Mouse (Mus musculus): ENCODE data around the gene Ubiad1. TPM values are rescaled to one million over a fixed set of nuclear protein-coding genes. Genes with fewer than 3 reads are reported as not detected.
A peak's percentile ranks its signal among the peaks of the same experiment; 100 is the strongest.

Ubiad1 gene
- 1 to 10 TPM; 7.5 to 9.2 TPM for total RNA-seq (2021)
- long read RNA-seq, experiment 1, transcript Ubiad1-201 (2 exons, 2,992 nt): major isoform, 21 of 24 reads
- long read RNA-seq, experiment 1, partial matches to known transcripts: 0 of 24 reads
- long read RNA-seq, experiment 1, other reads (novel, unspliced or antisense): 3 of 24 reads
- long read RNA-seq, experiment 2, transcript Ubiad1-201 (2 exons, 2,992 nt): major isoform, 8 of 12 reads
- long read RNA-seq, experiment 2, partial matches to known transcripts: 0 of 12 reads
- long read RNA-seq, experiment 2, other reads (novel, unspliced or antisense): 4 of 12 reads

DNA sequence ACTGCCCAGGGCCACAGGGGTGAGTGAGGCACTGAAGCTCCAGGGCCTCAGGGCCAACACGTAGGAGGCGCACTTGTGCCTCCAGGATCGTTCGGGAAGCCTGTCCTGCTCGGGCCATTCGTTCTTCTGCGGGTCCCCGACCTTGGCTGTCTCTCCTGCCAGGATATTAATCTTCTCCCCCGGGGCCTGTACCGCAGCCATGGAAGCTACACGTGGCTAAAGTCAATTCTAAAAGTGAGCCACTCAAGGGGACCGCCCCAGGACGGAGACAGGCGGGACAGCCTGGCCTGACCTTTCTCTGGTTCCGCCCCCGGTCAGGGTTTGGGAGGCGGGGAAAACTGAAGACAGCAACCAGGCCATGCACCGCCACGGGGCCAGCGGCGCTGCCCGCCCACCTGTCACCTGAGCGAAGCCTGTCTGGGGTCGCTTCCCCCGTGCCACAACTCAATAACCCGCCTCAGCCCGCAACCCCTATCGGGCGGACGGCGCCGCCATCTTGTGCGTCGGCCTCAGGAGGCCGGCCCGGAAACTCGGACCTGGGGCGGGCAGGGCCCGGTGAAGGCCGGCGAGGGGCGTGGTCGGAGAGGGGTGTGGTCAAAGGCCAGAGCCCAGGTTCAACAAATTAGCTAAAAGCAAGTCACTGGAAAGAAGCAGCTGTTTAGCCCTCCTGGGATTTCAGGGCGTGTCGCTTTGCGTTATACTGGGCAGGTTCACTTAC lies at the start of gene Ubiad1:
Gene Ubiad1, minus strand, starts transcription at position 522 of the 718 bp plus-strand sequence.
- DNase-seq: peak; percentile 89

DNA sequence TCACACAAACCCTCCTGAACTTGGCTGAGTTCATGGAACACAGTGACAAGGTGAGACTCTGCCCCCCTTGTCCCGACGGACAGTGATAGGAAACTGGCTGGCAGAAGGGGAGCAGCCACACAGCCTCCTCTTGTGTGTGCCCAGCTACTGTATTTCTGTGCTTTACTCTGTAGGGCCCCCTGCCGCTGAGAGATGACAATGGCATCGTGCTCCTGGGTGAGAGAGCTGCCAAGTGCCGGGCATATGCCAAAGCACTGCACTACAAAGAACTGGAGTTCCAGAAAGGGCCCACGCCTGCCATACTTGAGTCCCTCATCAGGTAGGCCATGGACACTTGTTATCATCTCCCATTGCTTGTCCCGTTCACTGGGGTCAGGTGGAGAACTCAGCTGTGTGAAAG lies 46.9 kb upstream of the Ubiad1 start:
- DNase-seq: no peak

DNA sequence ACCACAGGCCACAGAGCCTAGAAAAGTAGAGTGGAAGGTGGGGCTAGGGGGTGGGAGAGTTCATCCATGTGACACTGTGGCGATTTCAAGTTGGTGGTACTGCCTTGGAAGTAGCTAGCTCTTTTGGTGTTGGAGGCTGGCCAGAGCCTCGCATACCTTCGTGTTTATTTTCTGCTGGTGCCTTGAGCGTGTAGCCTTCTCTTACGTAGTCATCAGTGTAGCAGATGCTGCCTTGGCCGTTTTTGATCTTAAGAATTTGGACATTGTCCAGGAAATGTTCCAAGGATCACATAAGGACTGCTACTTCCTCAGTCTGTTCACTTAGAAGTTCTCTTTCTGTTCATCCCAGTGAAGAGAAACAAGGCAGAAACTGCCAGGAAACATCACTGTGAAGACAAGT lies 45.9 kb upstream of the Ubiad1 start:
- no peak for DNase-seq

DNA sequence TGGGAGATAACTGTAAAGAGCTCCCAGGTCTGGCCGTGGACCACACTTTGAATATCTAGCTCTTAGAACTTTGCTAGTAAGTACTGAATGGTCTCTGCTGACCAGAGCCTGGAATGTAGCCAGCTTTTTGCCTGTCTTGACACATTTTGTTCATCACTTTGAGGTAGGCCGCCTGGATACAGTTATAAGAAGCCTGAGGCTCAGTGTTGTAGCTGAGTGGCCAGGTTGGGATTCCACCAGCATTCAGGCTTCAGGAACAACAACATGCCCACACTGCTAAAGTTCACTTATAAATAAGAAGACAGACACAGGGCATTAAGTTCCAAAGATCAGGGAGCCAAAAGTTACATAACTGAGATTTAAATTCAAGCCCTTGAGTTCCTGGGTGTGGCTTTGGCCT lies 43.3 kb upstream of the Ubiad1 start:
- DNase-seq: no peak

DNA sequence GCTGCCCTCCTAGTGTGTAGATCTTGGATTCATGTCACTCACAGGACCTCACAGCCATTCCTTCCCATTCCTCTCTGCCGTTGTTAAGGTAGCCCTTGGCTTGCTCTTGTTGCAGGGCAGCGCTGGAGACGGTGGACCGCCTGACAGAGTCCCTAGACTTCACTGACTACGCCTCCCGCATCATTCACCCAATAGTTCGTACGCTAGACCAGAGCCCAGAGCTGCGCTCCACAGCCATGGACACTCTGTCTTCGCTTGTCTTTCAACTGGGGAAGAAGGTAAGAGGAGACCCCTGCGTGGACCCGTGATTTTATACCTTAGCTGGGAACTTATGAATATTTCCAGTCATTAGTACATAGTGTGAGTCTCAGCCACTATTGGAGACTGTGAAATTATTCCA lies 39.9 kb upstream of the Ubiad1 start:
- no peak for DNase-seq

DNA sequence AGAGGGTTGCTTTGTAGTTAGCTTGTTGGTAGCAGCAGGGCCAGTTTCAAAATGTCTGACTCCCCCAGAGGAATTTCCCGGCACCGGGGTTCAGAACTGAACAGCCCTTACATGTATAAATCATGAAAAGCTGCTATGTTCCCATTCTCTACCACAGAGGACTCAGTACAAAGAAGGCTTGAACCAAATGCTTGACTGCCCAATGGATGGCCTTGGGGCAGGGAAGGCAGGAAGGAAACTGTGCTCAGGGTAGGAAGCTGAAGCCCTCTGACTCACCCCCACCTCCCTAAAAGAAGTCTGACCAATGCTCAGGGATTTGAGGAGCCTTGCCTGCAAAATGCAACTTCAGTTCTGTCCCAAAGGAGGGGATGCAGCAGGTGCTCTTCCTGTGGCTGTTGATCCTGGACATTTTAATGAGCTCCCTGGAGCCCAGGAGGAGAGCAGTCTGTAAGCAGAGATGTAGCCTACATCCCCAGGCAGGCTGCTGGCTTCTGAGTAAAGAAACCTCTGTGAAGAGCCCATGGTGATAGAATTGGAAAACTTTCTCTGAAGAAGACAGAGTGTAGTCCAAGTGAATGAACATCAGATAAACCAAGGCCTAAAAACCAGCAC lies 37.1 kb upstream of the Ubiad1 start:
- DNase-seq: no peak

DNA sequence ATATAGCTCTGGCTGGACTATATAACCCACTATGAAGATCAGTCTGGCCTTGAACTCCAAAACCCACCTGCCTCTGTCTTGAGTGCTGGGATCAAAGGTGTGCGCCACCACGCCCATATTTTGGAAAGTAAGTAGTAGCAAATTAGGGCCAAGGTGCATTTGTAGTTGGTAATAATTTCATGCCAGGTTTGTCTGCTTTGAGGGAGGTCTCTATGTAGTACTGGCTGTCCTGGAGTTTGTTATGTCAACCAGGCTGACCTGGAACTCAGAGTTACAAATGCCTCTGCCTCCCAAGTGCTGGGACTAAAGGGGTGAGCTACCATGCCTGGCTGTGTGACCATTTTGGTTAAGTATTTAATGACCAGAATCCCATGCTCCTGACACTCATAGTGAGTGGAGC lies 35.7 kb upstream of the Ubiad1 start:
- no peak for DNase-seq

DNA sequence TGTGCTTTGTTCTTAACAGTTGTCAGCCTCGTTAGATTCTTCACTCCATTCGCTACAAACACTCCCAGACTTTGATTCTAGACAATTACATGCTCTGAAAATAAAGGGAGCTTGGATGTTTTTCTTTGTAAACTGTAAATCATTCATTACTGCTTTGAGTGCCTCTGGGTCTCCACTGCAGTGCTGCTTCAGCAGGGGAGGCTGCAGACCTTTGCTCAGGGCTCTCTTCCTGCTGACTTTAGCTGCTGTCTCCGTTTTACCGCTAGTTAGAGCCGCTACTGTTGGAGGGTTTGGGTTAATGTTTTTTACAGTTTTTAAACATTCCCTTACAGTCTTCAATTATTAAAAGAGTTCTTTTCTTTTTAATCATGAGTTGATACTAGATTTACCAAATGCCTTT lies 28.9 kb upstream of the Ubiad1 start:
- no peak for DNase-seq

DNA sequence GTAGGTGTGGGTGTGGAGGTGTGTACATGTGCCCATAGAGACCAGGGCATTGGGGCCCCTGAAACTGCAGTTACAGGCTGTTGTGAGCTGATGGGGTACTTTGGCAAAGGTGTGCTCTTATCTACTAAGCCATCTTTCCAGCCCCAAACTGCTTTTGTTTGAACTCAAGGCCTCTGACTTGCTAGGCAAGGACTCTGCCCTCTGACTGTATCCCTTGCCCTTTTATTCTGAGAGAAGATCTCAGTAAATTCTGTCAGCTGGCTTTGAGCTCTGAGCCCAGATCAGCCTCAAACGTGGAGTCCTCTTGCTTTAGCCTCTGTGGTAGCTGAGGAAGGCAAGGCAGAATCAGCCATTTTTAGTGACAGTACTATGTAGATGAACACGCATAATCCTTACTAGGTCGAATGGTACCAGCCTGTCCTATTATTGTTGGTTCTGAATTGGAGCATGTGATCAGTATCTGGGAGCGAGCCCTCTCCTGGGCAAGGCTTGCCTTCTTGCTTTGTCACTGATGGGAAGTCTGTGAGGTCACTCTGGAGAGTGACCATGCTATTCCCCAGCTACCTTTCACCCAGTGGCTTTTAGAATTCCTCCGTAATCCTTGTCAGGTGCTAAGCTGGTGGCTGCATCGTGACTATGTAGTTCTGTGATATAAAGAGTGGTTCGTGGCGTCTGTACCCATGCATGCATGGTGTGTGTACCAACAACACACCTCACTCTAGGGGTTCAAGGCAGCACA lies 28.0 kb upstream of the Ubiad1 start:
- DNase-seq: no peak

DNA sequence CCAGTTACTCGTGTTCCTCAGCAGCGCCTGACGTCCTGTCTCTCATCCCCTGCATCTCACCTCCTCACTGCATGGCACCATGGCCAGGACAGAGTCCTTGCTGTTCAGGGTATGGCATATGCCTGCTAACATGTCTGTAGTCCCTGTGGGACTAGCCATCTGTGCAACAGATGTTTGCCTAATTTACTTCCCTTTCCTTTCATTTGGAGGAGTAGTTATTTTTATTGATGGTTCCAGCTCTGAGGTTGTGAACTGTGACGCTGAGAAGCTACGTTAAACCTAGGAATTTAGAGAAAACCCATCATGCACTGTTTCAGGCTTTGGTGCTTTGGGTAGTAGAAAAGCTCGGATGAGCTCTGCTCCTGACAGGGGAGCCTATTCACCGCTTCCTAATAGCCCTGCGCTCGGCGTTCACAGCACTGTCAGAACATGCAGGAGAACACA lies 26.8 kb upstream of the Ubiad1 start:
- DNase-seq: no peak

DNA sequence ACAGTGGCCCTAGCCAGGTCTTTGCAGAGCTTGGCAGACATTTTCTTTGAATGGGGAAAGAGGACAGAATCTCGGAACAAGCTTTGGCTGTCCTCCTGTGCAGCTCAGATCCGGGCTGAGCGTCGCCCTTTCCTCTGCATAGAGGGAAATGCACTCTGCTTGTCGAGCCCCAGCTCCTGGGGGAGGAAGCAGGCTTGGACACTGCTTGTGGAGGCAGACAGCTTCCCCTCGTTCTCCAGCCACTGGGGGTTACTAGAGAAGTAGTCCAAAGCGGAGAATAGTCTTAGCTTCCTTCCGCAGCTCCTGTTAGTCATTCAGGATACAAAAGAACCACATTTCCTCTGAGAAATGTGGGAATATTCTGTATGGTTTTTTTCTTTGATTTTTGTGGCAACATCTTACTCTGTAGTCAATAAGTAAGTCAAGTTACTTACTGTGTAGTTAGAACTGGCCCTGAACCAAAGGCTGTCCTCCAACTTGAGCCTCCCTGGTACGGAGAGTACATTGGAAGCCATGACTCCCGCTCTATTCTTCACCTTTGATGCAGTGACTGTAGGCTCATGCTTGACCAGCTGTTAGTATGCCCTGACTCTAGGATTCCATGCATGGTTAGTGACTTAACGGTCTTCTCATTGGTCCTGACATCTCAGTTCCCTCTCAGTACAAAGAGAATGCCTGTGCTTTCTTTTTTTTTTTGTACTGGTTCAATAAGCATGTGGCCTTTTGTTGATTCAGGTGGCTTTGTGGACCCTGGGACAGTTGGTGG lies 25.1 kb upstream of the Ubiad1 start:
- DNase-seq: no peak

DNA sequence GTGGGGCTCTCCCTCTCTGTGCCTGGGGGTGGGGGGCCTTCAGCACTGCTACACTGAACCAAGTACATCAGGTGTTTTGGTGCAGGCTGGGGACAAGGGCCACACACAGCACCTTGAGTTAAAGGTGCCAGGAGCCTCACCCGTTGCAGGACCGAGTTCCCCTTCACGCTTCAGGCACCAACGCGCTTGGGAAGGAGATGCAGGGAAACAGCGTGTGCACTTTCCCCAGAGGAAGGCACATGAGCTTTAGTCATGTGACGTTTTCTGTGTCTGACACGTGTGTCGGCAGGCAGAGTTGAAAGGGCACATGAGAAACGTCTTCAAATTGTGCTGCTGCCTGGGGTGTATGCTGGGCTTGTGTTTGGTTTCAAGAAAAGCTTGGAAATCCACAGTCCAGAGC lies 23.8 kb upstream of the Ubiad1 start:
- no peak for DNase-seq

DNA sequence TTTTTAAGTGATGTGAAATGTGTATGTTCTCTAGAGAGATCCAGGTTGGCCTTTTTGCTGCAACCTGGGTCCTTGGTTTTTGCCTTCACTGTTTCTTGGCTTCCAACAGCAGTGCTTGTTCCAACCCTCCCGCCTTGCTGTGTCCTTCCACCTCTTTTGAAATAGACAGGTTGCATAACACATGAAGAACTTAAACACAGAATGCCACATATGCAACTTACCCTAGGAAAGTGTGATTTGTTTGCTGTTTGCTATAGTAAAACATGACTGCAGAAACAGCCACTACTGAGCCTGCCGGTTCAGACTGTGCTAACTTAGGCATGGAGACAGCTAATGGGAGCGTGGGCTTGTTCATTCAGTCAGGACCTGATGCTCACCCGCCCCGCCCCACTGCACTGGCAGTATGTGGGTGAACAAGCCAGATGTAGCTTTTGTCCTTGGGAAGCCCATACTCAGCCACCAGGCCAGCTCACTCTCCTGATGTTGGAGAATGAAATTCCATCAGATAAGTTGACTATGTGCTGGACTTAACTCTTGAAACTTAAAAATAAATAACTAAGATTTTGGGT lies 22.0 kb upstream of the Ubiad1 start:
- DNase-seq: no peak

DNA sequence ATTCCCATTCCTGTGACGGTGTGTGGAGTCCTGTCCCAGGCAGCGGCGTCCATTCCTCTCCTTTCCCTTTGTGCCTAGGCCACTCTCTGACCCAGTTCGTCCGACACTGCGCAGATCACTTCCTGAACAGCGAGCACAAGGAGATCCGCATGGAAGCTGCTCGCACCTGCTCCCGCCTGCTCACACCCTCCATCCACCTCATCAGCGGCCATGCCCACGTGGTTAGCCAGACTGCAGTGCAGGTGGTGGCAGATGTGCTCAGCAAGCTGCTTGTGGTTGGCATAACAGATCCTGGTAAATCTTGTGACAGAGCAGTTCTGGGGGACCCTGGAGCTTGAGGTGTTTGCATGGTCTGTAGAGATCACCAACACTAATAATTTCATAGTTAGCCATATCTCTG lies 20.3 kb upstream of the Ubiad1 start:
- no peak for DNase-seq

DNA sequence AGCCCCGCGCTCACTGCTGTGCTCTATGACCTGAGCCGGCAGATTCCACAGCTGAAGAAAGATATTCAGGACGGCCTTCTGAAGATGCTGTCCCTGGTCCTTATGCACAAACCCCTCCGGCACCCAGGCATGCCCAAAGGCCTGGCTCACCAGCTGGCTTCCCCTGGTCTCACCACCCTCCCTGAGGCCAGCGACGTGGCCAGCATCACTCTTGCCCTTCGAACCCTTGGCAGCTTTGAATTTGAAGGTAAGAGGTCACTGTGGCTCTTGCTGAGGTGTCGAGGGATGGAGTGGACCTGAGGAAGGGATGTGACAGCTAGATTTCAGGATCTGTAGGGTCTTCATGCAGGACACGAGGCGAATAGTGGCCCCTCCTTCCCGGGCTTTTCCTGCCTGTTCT lies 19.7 kb upstream of the Ubiad1 start:
- DNase-seq: no peak

DNA sequence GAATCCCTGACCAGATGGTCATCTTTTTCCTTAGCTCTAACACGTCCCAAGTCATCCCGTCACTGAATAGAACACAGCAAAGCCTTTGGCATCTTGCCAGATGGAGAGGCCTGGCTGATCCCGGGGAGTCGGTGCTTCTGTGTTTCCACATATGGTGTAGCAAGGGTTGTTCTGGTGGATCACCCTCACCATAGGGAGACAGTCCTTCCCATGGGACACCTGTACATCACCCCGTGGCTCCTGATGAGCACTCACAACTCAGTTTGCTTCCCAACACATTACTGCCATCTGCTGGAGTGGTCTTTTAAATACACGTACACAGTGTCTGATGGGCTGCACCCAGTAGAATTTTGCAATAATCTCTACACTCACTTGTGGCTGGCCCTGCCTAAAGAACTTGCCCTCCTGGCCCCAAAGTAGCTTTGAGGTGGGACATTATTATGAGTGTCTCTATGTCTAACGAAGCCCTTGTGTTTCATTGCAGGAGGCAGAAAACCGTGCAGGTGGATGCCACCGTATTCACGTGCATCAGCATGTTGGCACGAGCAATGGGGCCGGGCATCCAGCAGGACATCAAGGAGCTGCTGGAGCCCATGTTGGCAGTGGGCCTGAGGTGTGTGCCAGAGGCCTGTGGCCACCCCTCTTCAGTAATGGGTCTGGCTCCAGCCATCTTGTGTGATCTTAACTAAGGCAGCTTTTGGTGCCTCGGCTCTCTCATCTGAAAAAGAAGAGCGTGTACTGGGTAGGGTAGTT lies 18.8 kb upstream of the Ubiad1 start:
- DNase-seq: no peak

DNA sequence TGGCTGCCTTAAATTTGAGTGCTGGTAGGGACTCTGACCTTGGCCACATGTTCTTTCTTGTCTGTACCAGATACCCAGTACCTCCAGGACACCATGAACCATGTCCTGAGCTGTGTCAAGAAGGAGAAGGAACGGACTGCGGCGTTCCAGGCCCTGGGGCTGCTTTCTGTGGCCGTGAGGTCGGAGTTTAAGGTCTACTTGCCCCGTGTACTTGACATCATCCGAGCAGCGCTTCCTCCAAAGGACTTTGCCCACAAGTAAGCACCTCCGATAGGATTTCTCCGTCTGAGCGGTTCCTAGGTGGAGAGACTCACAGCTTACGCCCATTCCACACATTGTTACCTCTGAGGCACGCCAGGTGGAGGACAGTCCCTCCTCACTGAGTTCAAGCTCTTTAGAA lies 18.1 kb upstream of the Ubiad1 start:
- DNase-seq: no peak

DNA sequence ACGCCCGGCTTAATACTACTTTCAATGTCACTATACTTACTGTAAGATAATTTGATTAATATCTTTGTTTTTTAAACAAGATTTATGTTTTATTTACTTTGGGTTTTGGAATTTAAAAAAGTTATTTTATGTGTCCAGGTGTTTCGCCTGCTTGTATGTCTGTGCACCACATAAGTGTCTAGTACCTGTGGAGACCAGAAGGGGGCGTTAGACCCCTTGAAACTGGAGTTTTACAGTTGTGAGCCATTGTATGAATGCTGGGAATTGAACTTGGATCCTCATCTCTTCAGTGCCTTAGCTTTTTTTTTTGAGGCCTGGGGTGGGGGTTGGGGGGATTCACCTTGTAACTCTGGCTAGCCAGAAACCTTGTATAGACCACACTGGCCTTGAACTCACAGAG lies 17.2 kb upstream of the Ubiad1 start:
- no peak for DNase-seq

DNA sequence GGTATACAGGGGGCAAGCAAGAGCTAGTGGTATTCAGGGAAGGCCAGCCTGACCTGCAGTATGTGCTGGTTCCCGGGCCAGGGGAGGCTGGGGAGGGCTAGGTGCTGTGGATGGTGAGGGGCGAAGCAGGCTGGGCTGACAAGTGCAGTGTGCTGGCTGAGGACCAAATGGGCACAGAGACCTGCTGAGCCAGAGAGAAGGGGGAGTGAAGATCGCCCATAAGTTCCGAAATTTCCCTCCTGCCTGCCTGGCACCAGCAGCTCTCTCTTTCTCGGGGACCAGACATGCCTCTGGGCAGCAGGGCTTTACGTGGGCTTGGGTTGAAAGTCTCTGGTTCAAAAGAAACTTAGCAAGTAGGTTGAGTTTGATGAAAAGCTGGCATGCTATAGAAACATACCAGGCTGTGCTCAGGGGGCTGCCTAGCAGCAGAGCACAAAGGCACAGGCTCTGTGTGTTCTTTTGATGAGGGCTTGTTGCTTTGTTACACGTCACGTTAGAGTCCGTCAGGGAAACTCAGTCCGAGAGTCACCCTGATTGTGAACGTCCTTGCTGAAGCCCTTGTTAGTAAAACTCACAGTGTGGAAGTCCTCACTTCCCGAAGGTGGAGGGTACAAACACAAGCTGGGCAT lies 16.2 kb upstream of the Ubiad1 start:
- DNase-seq: no peak

DNA sequence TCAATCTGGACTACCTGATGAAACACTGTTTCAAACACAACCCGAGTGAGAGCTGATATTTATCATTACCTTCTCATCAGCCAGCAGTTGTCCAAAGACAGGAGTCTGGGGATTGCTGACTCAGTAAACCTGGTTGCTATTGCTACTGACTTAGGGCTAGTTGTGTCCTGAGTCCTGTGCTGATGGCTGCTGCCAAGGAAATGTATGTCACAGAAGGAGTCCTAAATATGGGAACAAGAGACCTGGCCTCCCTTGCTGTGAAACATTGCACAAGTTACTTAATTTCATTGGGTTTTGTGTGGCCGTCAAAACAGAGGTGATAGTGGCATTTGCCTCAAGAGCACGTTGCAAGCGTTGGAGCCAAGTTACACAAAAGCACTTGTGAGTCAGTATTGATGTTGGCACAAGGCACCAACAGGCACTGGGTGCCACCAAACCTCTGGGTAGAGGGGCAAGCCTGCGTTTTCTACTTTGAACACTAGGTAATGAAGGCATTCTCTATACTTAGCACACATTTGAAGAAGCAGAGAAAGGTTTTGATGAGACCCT lies 11.0 kb upstream of the Ubiad1 start:
- DNase-seq: no peak

Data from gastrocnemius, postnatal 10 days (tissue).